Mouse (Mus musculus) gastrocnemius, postnatal 25 days (tissue): ENCODE results near the gene Ccdc83. TPM values are rescaled to one million over a fixed set of nuclear protein-coding genes. Genes with fewer than 3 reads are reported as not detected.

Experiments used
- total RNA-seq, 2 experiments: library from RNA; stranded (reverse); gene quantifications; 1 replicate in 1 of 2; 2 replicates in 1 of 2; pipeline ENCODE4 v1.2.3; 2021

Gene Ccdc83
- total RNA-seq, 2 experiments from 2014 or later = not detected

Other genes starting within 250 kb of the Ccdc83 start
- 10 to 100 TPM; 78.3 to 79.6 TPM for gene Picalm, start 135.6 kb downstream of the Ccdc83 start, total RNA-seq
- gene Sytl2, start 36.5 kb upstream of the Ccdc83 start, total RNA-seq = 1 to 10 TPM; 5.8 to 6.0 TPM
- under 1 TPM in 1 of 2 experiments, not detected in 1; 0.13 TPM for gene Ccdc89, start 160.8 kb upstream of the Ccdc83 start, total RNA-seq
- gene Crebzf, start 177.0 kb upstream of the Ccdc83 start, total RNA-seq = 10 to 100 TPM; 12.8 to 15.0 TPM
- gene Tmem126a, start 191.5 kb upstream of the Ccdc83 start, total RNA-seq = 10 to 100 TPM; 90.6 to 97.2 TPM
- 10 to 100 TPM; 18.7 to 19.2 TPM for gene Tmem126b, start 210.2 kb upstream of the Ccdc83 start, total RNA-seq
- under 1 TPM; 0.05 to 0.75 TPM for gene Dlg2, start 210.9 kb upstream of the Ccdc83 start, total RNA-seq